Comparison of ENCODE assay signal across 15 mouse cellular contexts in genomic region chr1:186435336-186435972, GRCm38 (mm10).
A peak's percentile ranks its signal among the peaks of the same experiment; 100 is the strongest.
DNase-seq lines count a peak whose midpoint lies in the region; ATAC-seq lines count a peak whose summit lies in the region.
"Had no signal": no experiment of that assay in that cellular context is flagged by ENCODE, and none has a peak within 500 bp of the region (broad histone marks: within the 10 kb centered on the region; RNA-seq: fewer than 3 reads in every experiment).

No protein-coding gene starts in this region.

- H3K27me3 ChIP-seq in hindbrain, embryonic 12.5 days, result no peaks in the 10 kb centered on the region
- H3K27me3 ChIP-seq in hindbrain, embryonic 13.5 days, result no peaks in the 10 kb centered on the region
- no peaks in the 10 kb centered on the region for H3K27me3 ChIP-seq in midbrain, embryonic 15.5 days (replicated peaks)
- H3K27me3 ChIP-seq in midbrain, embryonic 10.5 days (ENCODE audit: low read depth, poor library complexity, severe bottlenecking), result no peaks in the 10 kb centered on the region
- H3K27me3 ChIP-seq in forebrain, embryonic 15.5 days, result no peaks in the 10 kb centered on the region
- H3K27me3 ChIP-seq: hindbrain, embryonic 15.5 days; limb, embryonic 12.5 days; megakaryocyte, embryonic 14.5 days had no signal

- no peaks in the 10 kb centered on the region for H3K36me3 ChIP-seq in hindbrain, embryonic 12.5 days
- H3K36me3 ChIP-seq in hindbrain, embryonic 13.5 days, result no peaks in the 10 kb centered on the region
- H3K36me3 ChIP-seq in midbrain, embryonic 15.5 days (replicated peaks), result no peaks in the 10 kb centered on the region
- H3K36me3 ChIP-seq in midbrain, embryonic 10.5 days, result no peaks in the 10 kb centered on the region
- H3K36me3 ChIP-seq in forebrain, embryonic 15.5 days, result no peaks in the 10 kb centered on the region
- H3K36me3 ChIP-seq: hindbrain, embryonic 15.5 days; limb, embryonic 12.5 days had no signal

- H3K4me2 ChIP-seq in hindbrain, embryonic 12.5 days (replicated peaks), result no peak overlapping the region
- H3K4me2 ChIP-seq in hindbrain, embryonic 13.5 days, result no peak overlapping the region
- H3K4me2 ChIP-seq in midbrain, embryonic 15.5 days, result no peak overlapping the region
- no peak overlapping the region for H3K4me2 ChIP-seq in forebrain, embryonic 15.5 days (replicated peaks)
- H3K4me2 ChIP-seq: hindbrain, embryonic 15.5 days; limb, embryonic 12.5 days had no signal

- H3K9me3 ChIP-seq in hindbrain, embryonic 12.5 days (replicated peaks), result no peaks in the 10 kb centered on the region
- no peaks in the 10 kb centered on the region for H3K9me3 ChIP-seq in hindbrain, embryonic 13.5 days
- H3K9me3 ChIP-seq in midbrain, embryonic 15.5 days, result no peaks in the 10 kb centered on the region
- no peaks in the 10 kb centered on the region for H3K9me3 ChIP-seq in midbrain, embryonic 10.5 days (replicated peaks)
- no peaks in the 10 kb centered on the region for H3K9me3 ChIP-seq in forebrain, embryonic 15.5 days
- H3K9me3 ChIP-seq: hindbrain, embryonic 15.5 days; limb, embryonic 12.5 days had no signal

- peak; percentile 48 for ATAC-seq in hindbrain, embryonic 12.5 days (ENCODE audit: low FRiP score)
- no peak; the same call in 1 of the 2 replicates for ATAC-seq in hindbrain, embryonic 13.5 days (ENCODE audit: low FRiP score)
- ATAC-seq in midbrain, embryonic 15.5 days (replicated peaks), result peak; percentile 33; the same call in 1 of the 2 replicates
- peak; percentile 63 for ATAC-seq in forebrain, embryonic 15.5 days (replicated peaks)

- H3K27ac ChIP-seq in hindbrain, embryonic 12.5 days, result no peak overlapping the region
- no peak overlapping the region for H3K27ac ChIP-seq in hindbrain, embryonic 13.5 days
- 0 out of 2 replicates have a peak overlapping the region, but pooled peaks have one; percentile 5 for H3K27ac ChIP-seq in midbrain, embryonic 15.5 days
- no peak overlapping the region for H3K27ac ChIP-seq in midbrain, embryonic 10.5 days (replicated peaks)
- peak overlapping the region; percentile 65; the same call in 1 of the 2 replicates for H3K27ac ChIP-seq in forebrain, embryonic 15.5 days (replicated peaks)
- H3K27ac ChIP-seq: limb, embryonic 12.5 days had no signal

- 42% methylated on average over 12 of the region's 12 CpGs for WGBS in hindbrain, embryonic 12.5 days
- 47% methylated on average over 12 of the region's 12 CpGs for WGBS in hindbrain, embryonic 13.5 days
- 55% methylated on average over 12 of the region's 12 CpGs for WGBS in midbrain, embryonic 15.5 days
- 82% methylated on average over 12 of the region's 12 CpGs for WGBS in midbrain, embryonic 10.5 days
- 13% methylated on average over 12 of the region's 12 CpGs for WGBS in forebrain, embryonic 15.5 days

- no peak overlapping the region for H3K9ac ChIP-seq in hindbrain, embryonic 12.5 days
- no peak overlapping the region for H3K9ac ChIP-seq in hindbrain, embryonic 13.5 days
- no peak overlapping the region for H3K9ac ChIP-seq in midbrain, embryonic 15.5 days
- no peak overlapping the region for H3K9ac ChIP-seq in forebrain, embryonic 15.5 days (replicated peaks)
- H3K9ac ChIP-seq: hindbrain, embryonic 15.5 days; limb, embryonic 12.5 days had no signal

- peaks cover 15% of the 10 kb centered on the region for H3K4me1 ChIP-seq in hindbrain, embryonic 12.5 days
- H3K4me1 ChIP-seq in hindbrain, embryonic 13.5 days (replicated peaks), result peaks cover 26% of the 10 kb centered on the region
- H3K4me1 ChIP-seq in midbrain, embryonic 15.5 days, result peaks cover 12% of the 10 kb centered on the region
- peaks cover 15% of the 10 kb centered on the region; the same call in 1 of the 2 replicates for H3K4me1 ChIP-seq in midbrain, embryonic 10.5 days
- peaks cover 28% of the 10 kb centered on the region for H3K4me1 ChIP-seq in forebrain, embryonic 15.5 days
- H3K4me1 ChIP-seq: megakaryocyte, embryonic 14.5 days had no signal

- DNase-seq in midbrain, embryonic 10.5 days (ENCODE audit: low spot score), result no peak
- DNase-seq in retina, embryonic 14.5 days (ENCODE audit: low spot score), result peak; percentile 71
- DNase-seq in urinary bladder, postnatal 25 days (ENCODE audit: low spot score), result no peak
- no peak for DNase-seq in adrenal gland, adult 8-10 months
- DNase-seq: adrenal gland, postnatal 36 days; kidney, adult 9 months; lung, adult 18-20 months; thymus, postnatal 14 days had no signal

- H3K4me3 ChIP-seq in hindbrain, embryonic 12.5 days, result no peak overlapping the region
- no peak overlapping the region for H3K4me3 ChIP-seq in hindbrain, embryonic 13.5 days
- no peak overlapping the region for H3K4me3 ChIP-seq in midbrain, embryonic 15.5 days
- no peak overlapping the region for H3K4me3 ChIP-seq in midbrain, embryonic 10.5 days
- H3K4me3 ChIP-seq in forebrain, embryonic 15.5 days, result no peak overlapping the region
- H3K4me3 ChIP-seq: hindbrain, embryonic 15.5 days; limb, embryonic 12.5 days; megakaryocyte, embryonic 14.5 days had no signal

Comparison
In these comparisons a context has a peak if more than half of its experiments do, and no peak if none do; other contexts are left out.
1. H3K27ac ChIP-seq: peak in midbrain, embryonic 15.5 days (single experiment) and forebrain, embryonic 15.5 days (single experiment); none in hindbrain, embryonic 12.5 days (single experiment), hindbrain, embryonic 13.5 days (single experiment) and midbrain, embryonic 10.5 days (single experiment).